In the genomic region with DNA sequence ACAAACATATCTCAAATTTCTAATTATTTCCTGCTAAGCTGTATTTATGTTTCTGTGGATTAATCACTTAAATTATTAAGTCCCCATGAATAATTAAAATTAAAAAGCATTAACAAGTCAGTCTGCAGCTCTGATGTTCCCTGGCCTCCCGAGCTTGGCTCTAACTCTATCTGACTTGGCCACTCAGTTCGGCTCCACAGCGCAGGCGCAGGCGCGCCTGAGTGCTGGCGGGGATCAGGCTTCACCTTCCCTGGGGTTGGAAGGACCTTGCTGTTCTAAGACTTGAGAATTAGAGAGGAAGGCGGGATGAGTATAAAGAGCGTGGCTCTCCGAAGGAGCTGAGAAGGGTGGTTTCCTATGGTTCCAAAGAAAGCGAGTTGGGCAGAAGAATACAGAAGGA, we compare ENCODE assay signal across 18 mouse cellular contexts. TPM values are rescaled to one million over a fixed set of nuclear protein-coding genes. Genes with fewer than 3 reads are reported as not detected.
DNase-seq lines count a peak whose midpoint lies in the region.
"Had no signal": no experiment of that assay in that cellular context is flagged by ENCODE, and none has a peak within 500 bp of the region (broad histone marks: within the 10 kb centered on the region; RNA-seq: fewer than 3 reads in every experiment).

No protein-coding gene starts in this region.

- intact Hi-C loops in heart, postnatal 10 days (cut with DNase I): no loop called here

- DNase-seq in adrenal gland, postnatal 10 days: peak; percentile 12
- DNase-seq in adrenal gland, postnatal 36 days: no peak
- peak; percentile 42 to 46 for DNase-seq in cerebellum, postnatal 36 days
- no peak for DNase-seq in cerebellum, adult 9-10 months
- peak; percentile 22 for DNase-seq in heart, adult 8-10 months (ENCODE audit: low spot score)
- no peak for DNase-seq in heart, postnatal 4 days
- peak; percentile 44 to 56 for DNase-seq in heart, postnatal 10 days
- no peak for DNase-seq in thymus, postnatal 4 days
- DNase-seq: gastrocnemius, postnatal 36 days; kidney, adult 9 months; kidney, postnatal 36 days; layer of hippocampus, adult 9-11 months; left cerebral cortex, postnatal 4 days; liver; liver, postnatal 0 days; lung, postnatal 14 days; right cerebral cortex, postnatal 14 days; thymus, postnatal 36 days had no signal

RNA-seq across cellular contexts. Expression of a gene that starts 41.6 kb away (rescaled TPM):
- 1 to 10 TPM; 4.1 to 5.9 TPM for total RNA-seq in adrenal gland, postnatal 10 days (2021)
- total RNA-seq in adrenal gland, postnatal 36 days (2021): 1 to 10 TPM; 3.7 TPM
- total RNA-seq in heart, adult 8-10 months (2022): 1 to 10 TPM; 3.7 to 4.7 (median 4.4) TPM
- 10 to 100 TPM; 17.6 to 21.9 TPM for total RNA-seq in heart, postnatal 4 days (2021)
- 1 to 10 TPM; 7.9 to 9.6 TPM for total RNA-seq in heart, postnatal 10 days (2021)
- total RNA-seq: gastrocnemius, postnatal 36 days had no signal

Comparison
In these comparisons a context has a peak if more than half of its experiments do, and no peak if none do; other contexts are left out.
1. DNase-seq: peak in adrenal gland, postnatal 10 days (single experiment), cerebellum, postnatal 36 days (2 of 2), heart, adult 8-10 months (single experiment) and heart, postnatal 10 days (2 of 2); none in adrenal gland, postnatal 36 days (0 of 2), cerebellum, adult 9-10 months (single experiment), heart, postnatal 4 days (single experiment) and thymus, postnatal 4 days (single experiment).